In genomic region chr4:62756721-62757206, GRCm38 (mm10) we compare ENCODE assay signal across 12 mouse cellular contexts.
DNase-seq lines count a peak whose midpoint lies in the region; ATAC-seq and TF ChIP-seq lines count a peak whose summit lies in the region.
"Had no signal": no experiment of that assay in that cellular context is flagged by ENCODE, and none has a peak within 500 bp of the region (broad histone marks: within the 10 kb centered on the region; RNA-seq: fewer than 3 reads in every experiment).

No protein-coding gene starts in this region.

- no peak for ATAC-seq in heart, postnatal 0 days (ENCODE audit: insufficient read depth, low read depth)
- ATAC-seq in CD4-positive, CD25-positive, alpha-beta regulatory T cell, adult 4 months = peak; percentile 84
- ATAC-seq in granulocyte monocyte progenitor cell, adult 5-6 weeks (replicated peaks; ENCODE audit: poor library complexity, severe bottlenecking) = peak; percentile 58
- peak; percentile 13; the same call in 1 of the 2 replicates for ATAC-seq in neutrophil, adult 5-6 weeks (ENCODE audit: extremely low read depth, insufficient number of reproducible peaks, low FRiP score, poor library complexity, severe bottlenecking)

- H3K9ac ChIP-seq in heart, postnatal 0 days (replicated peaks; ENCODE audit: low read depth, low read length) = no peak overlapping the region

- no peak overlapping the region for H3K4me2 ChIP-seq in heart, postnatal 0 days (ENCODE audit: low read depth, low read length)

- WGBS in heart, postnatal 0 days = 20% methylated on average over 10 of the region's 10 CpGs

- no peak for TF ChIP-seq EP300 in heart, postnatal 0 days (IDR thresholded peaks at IDR 0.05; ENCODE audit: low read depth)

- H3K4me3 ChIP-seq in heart, postnatal 0 days (ENCODE audit: low read depth, low read length) = no peak overlapping the region

- peaks cover 36% of the 10 kb centered on the region for H3K4me1 ChIP-seq in heart, postnatal 0 days (ENCODE audit: control insufficient read depth, insufficient read depth)

- H3K9me3 ChIP-seq in heart, postnatal 0 days (replicated peaks; ENCODE audit: control insufficient read depth, low read length) = no peaks in the 10 kb centered on the region

- H3K27ac ChIP-seq in heart, postnatal 0 days (ENCODE audit: low read depth) = peak overlapping the region; percentile 71

- H3K27me3 ChIP-seq in heart, postnatal 0 days (ENCODE audit: control insufficient read depth, insufficient read depth, low read length) = no peaks in the 10 kb centered on the region

- no peak for TF ChIP-seq CTCF in heart, postnatal 0 days (IDR thresholded peaks at IDR 0.05; ENCODE audit: low read depth)

- no peak for DNase-seq in heart, postnatal 0 days (ENCODE audit: low spot score)
- no peak for DNase-seq in heart, adult 9 months (ENCODE audit: low spot score in 2 of 2)
- no peak for DNase-seq in ovary, postnatal 36 days (ENCODE audit: low spot score)
- DNase-seq in urinary bladder, postnatal 25 days (ENCODE audit: low spot score) = no peak
- no peak for DNase-seq in cerebellum, postnatal 36 days
- DNase-seq: adrenal gland, postnatal 14 days; cerebellum, adult 9-10 months; kidney, adult 8-10 months had no signal

- no peaks in the 10 kb centered on the region for H3K36me3 ChIP-seq in heart, postnatal 0 days (replicated peaks; ENCODE audit: control insufficient read depth, insufficient read depth, low read length)
- H3K36me3 ChIP-seq: G1E had no signal
